ENCODE assay signal across 21 mouse cellular contexts in genomic region chr1:61042842-61043241, GRCm38 (mm10).
DNase-seq lines count a peak whose midpoint lies in the region; ATAC-seq and TF ChIP-seq lines count a peak whose summit lies in the region.
"Had no signal": no experiment of that assay in that cellular context is flagged by ENCODE, and none has a peak within 500 bp of the region (broad histone marks: within the 10 kb centered on the region; RNA-seq: fewer than 3 reads in every experiment).

No protein-coding gene starts in this region.

- ATAC-seq in Patski: peak; percentile 27
- ATAC-seq: forebrain, embryonic 16.5 days; hindbrain, embryonic 16.5 days; intestine, embryonic 16.5 days; midbrain, embryonic 15.5 days had no signal

- POLR2A ChIA-PET in Patski (lab: Charles Lee): no interaction called here

- in situ Hi-C loops in Patski (cut with MboI; ENCODE audit: low pct_unique_long_range_greater_than_20kb): no loop called here

- peak; percentile 5 for DNase-seq in kidney, adult 9 months
- DNase-seq in kidney, adult 18-20 months: no peak
- DNase-seq in lung, postnatal 10 days: peak; percentile 3
- DNase-seq in lung, postnatal 4 days: no peak
- no peak for DNase-seq in Patski (ENCODE audit: low read depth, low spot score)
- peak; percentile 71 for DNase-seq in brain, adult 2 months (ENCODE audit: low read depth, low spot score)
- DNase-seq in layer of hippocampus, postnatal 10 days (ENCODE audit: low spot score in 2 of 2): no peak
- no peak for DNase-seq in thymus, postnatal 14 days
- DNase-seq: adrenal gland, adult 2 months; cerebellum, adult 8-10 months; gastrocnemius, postnatal 14 days; heart, adult 18-20 months; kidney, postnatal 25 days; liver; thymus, postnatal 4 days had no signal

- H3K27me3 ChIP-seq in Patski: no peaks in the 10 kb centered on the region
- H3K27me3 ChIP-seq: embryonic facial prominence, embryonic 12.5 days; heart, embryonic 15.5 days; midbrain, embryonic 15.5 days had no signal

- CTCF ChIA-PET in Patski (lab: Charles Lee): no interaction called here

- TF ChIP-seq CTCF in Patski (IDR thresholded peaks at IDR 0.05): no peak

Comparison
In these comparisons a context has a peak if more than half of its experiments do, and no peak if none do; other contexts are left out.
1. DNase-seq: peak in kidney, adult 9 months (single experiment), lung, postnatal 10 days (single experiment) and brain, adult 2 months (single experiment); none in kidney, adult 18-20 months (single experiment), lung, postnatal 4 days (0 of 2), Patski (single experiment), layer of hippocampus, postnatal 10 days (0 of 2) and thymus, postnatal 14 days (single experiment).